Mouse (Mus musculus): ENCODE results near the gene Hyal3.

GRCm38 (mm10) chr9:107615035-107615434 is 34.4 kb downstream of the Hyal3 start:
- TF ChIP-seq CTCF (IDR thresholded peaks at IDR 0.05 in 2 of 3, conservative IDR thresholded peaks at IDR 0.05 in 1 of 3; ENCODE audit: control insufficient read depth in 1 of 3, insufficient read depth in 1 of 3, low read depth in 2 of 3, low read length in 3 of 3, poor library complexity in 1 of 3, severe bottlenecking in 1 of 3) (no peak), ZC3H11A (IDR thresholded peaks at IDR 0.05; ENCODE audit: low read depth, low read length) (no peak), SMC3 (IDR thresholded peaks at IDR 0.05; ENCODE audit: low read depth, low read length) (no peak), UBTF (IDR thresholded peaks at IDR 0.05; ENCODE audit: borderline replicate concordance, insufficient read depth, low read depth, low read length) (no peak), POLR2A (IDR thresholded peaks at IDR 0.05; ENCODE audit: control insufficient read depth in 1 of 2, insufficient read depth in 1 of 2, low read depth in 1 of 2, low read length in 2 of 2, poor library complexity in 1 of 2) (no peak), TCF12 (IDR thresholded peaks at IDR 0.05; ENCODE audit: low read depth, low read length) (no peak)
